Mouse (Mus musculus): ENCODE data around the gene Elob. TPM values are rescaled to one million over a fixed set of nuclear protein-coding genes. Genes with fewer than 3 reads are reported as not detected.

Elob gene
- polyA plus RNA-seq, 1 experiment from 2014 or later, result 458 TPM

DNA sequence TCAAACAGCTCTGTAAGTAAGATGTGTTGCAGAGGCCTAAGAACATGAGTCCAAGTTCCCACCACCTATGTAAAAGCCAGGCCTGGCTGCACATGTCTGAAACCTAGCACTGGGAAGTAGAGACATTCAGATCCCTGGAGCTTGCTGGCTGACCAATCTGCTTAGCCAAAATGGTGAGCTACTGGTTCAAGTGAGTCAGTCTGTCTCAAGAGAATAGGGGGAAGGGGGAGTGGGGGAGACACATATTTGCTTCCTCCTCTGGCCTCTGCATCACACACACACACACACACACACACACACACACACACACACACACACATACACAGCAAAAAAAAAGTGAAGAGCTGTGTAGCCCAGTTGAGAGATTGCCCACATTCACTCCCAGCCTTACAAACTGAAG lies 45.6 kb downstream of the Elob start:
- Histone ChIP-seq H3K27ac (ENCODE audit: low read depth) (no peak overlapping the region), H3K4me3 (ENCODE audit: low read depth, low read length) (no peak overlapping the region), H3K27me3 (ENCODE audit: insufficient read depth, low read length) (0 out of 2 replicates have a peak, but pooled peaks cover 3% of the 10 kb centered on the region), H3K4me2 (ENCODE audit: low read depth, low read length) (no peak overlapping the region), H3K36me3 (replicated peaks; ENCODE audit: insufficient read depth, low read length) (no peaks in the 10 kb centered on the region), H3K9me3 (ENCODE audit: low read length) (no peaks in the 10 kb centered on the region), H3K9ac (replicated peaks) (no peak overlapping the region), H3K4me1 (ENCODE audit: insufficient read depth) (peaks cover 13% of the 10 kb centered on the region)
- ATAC-seq (no peak), DNase-seq (no peak)
- no peak for TF ChIP-seq CTCF (IDR thresholded peaks at IDR 0.05; ENCODE audit: low read depth)
- TF ChIP-seq EP300 (IDR thresholded peaks at IDR 0.05; ENCODE audit: low read depth), result no peak

DNA sequence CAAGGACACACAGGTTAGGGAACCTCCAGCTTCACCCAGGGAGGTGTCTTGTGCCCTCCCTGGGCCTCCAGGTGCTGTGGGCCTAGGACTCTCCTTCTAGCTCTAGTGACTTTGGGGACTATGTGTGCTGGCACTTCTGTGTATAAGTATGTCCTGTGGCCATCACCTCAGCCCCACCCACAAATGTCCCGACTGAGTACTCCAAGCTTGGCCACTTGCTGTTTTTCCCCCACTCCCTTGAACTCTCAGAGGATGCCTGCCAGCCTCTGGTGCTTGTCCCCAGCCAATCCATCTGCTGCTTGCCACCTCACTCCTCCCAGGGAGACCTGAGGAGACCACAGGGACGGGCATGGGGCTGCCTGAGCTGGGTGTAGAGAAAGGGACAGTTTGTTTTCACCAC lies 50.5 kb downstream of the Elob start:
- Histone ChIP-seq H3K36me3 (replicated peaks; ENCODE audit: insufficient read depth, low read length) (no peaks in the 10 kb centered on the region), H3K9me3 (ENCODE audit: low read length) (no peaks in the 10 kb centered on the region), H3K9ac (replicated peaks) (no peak overlapping the region), H3K27ac (ENCODE audit: low read depth) (no peak overlapping the region), H3K4me1 (ENCODE audit: insufficient read depth) (0 out of 2 replicates have a peak, but pooled peaks cover 2% of the 10 kb centered on the region), H3K27me3 (ENCODE audit: insufficient read depth, low read length) (no peaks in the 10 kb centered on the region), H3K4me3 (ENCODE audit: low read depth, low read length) (no peak overlapping the region), H3K4me2 (ENCODE audit: low read depth, low read length) (no peak overlapping the region)
- ATAC-seq (no peak), DNase-seq (no peak)
- 31% methylated on average over 2 of the region's 2 CpGs for WGBS (ENCODE audit: insufficient replicate concordance)
- TF ChIP-seq EP300 (IDR thresholded peaks at IDR 0.05; ENCODE audit: low read depth) (no peak), CTCF (IDR thresholded peaks at IDR 0.05; ENCODE audit: low read depth) (no peak)

DNA sequence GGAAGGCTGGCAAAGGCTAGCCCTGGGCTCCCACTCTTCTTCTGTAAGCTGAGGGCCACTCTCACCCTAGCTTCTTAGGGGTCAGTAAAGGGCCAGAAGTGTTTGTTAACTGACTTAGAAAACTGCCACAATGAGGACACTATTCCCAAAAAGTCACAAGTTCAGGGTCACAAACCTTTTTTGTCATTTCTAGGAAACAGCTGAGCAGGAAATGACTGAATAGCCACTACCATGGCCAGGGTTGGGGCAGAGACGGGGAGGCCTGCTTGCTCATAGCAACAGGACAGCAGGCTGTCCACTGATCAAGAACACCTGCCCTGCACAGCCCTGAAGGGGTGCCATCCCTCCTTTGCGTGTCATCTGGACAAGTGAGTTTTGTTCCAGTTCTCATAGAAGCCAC lies 51.8 kb downstream of the Elob start:
- H3K4me1 ChIP-seq (ENCODE audit: insufficient read depth), result 0 out of 2 replicates have a peak, but pooled peaks cover 2% of the 10 kb centered on the region
- DNase-seq (no peak), ATAC-seq (no peak)
- H3K36me3 ChIP-seq (replicated peaks; ENCODE audit: insufficient read depth, low read length), result no peaks in the 10 kb centered on the region
- H3K9ac ChIP-seq (replicated peaks), result no peak overlapping the region
- H3K4me3 ChIP-seq (ENCODE audit: low read depth, low read length), result no peak overlapping the region
- 56% methylated on average over 2 of the region's 2 CpGs for WGBS (ENCODE audit: insufficient replicate concordance)
- no peaks in the 10 kb centered on the region for H3K9me3 ChIP-seq (ENCODE audit: low read length)
- TF ChIP-seq EP300 (IDR thresholded peaks at IDR 0.05; ENCODE audit: low read depth) (no peak), CTCF (IDR thresholded peaks at IDR 0.05; ENCODE audit: low read depth) (no peak)
- H3K27me3 ChIP-seq (ENCODE audit: insufficient read depth, low read length), result no peaks in the 10 kb centered on the region
- H3K4me2 ChIP-seq (ENCODE audit: low read depth, low read length), result no peak overlapping the region
- no peak overlapping the region for H3K27ac ChIP-seq (ENCODE audit: low read depth)

DNA sequence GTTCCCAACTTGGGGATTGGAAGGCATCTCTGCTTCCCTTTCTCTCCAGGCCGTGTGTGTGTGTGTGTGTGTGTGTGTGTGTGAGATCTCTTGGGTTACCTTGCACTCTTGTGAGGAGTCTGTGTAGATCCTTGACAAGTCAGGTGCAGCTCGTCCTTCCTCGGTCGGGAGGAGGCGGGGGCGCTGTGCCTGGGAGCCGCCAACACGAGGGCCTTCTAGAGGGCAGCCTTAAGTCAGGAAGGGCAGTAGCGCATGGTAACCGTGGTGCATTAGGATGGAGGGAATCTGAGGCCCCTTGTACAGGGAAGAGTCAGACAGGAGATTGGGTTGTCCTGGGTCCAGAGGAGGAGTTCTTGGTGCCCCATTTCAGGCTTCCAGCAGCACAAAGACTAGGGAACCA lies 52.7 kb downstream of the Elob start:
- H3K4me2 ChIP-seq (ENCODE audit: low read depth, low read length), result no peak overlapping the region
- H3K9ac ChIP-seq (replicated peaks), result no peak overlapping the region
- H3K4me3 ChIP-seq (ENCODE audit: low read depth, low read length), result no peak overlapping the region
- no peak for TF ChIP-seq CTCF (IDR thresholded peaks at IDR 0.05; ENCODE audit: low read depth)
- TF ChIP-seq EP300 (IDR thresholded peaks at IDR 0.05; ENCODE audit: low read depth), result no peak
- no peak for ATAC-seq
- no peak overlapping the region for H3K27ac ChIP-seq (ENCODE audit: low read depth)
- DNase-seq, result no peak
- H3K9me3 ChIP-seq (ENCODE audit: low read length), result no peaks in the 10 kb centered on the region
- no peaks in the 10 kb centered on the region for H3K27me3 ChIP-seq (ENCODE audit: insufficient read depth, low read length)
- no peaks in the 10 kb centered on the region for H3K36me3 ChIP-seq (replicated peaks; ENCODE audit: insufficient read depth, low read length)
- 0 out of 2 replicates have a peak, but pooled peaks cover 2% of the 10 kb centered on the region for H3K4me1 ChIP-seq (ENCODE audit: insufficient read depth)
- 82% methylated on average over 10 of the region's 10 CpGs for WGBS (ENCODE audit: insufficient replicate concordance)

Small RNAs within 50 kb of the gene (microRNA-seq; reads per million reads assigned to microRNA genes)
- 1.6 reads per million for gene Mir5125

Other genes starting within 250 kb of the Elob start
- 1.1 and 1.4 TPM in 2 replicates for gene Zfp13, start 229.6 kb downstream of the Elob start, polyA plus RNA-seq (2015; fragmentation: Nextera tagmentation; extraction: Ambion mirVana)
- not detected in 2 replicates for gene Zscan10, start 228.3 kb downstream of the Elob start, polyA plus RNA-seq (2015; fragmentation: Nextera tagmentation; extraction: Ambion mirVana)
- 0.49 and 0.67 TPM in 2 replicates for gene Mmp25, start 183.9 kb downstream of the Elob start, polyA plus RNA-seq (2015; fragmentation: Nextera tagmentation; extraction: Ambion mirVana)
- gene Bicdl2, start 168.6 kb downstream of the Elob start, polyA plus RNA-seq (2015; fragmentation: Nextera tagmentation; extraction: Ambion mirVana), result 0.05 and 0.31 TPM in 2 replicates
- 26.6 and 28.6 TPM in 2 replicates for gene Hcfc1r1, start 155.5 kb downstream of the Elob start, polyA plus RNA-seq (2015; fragmentation: Nextera tagmentation; extraction: Ambion mirVana)
- gene Thoc6, start 155.3 kb downstream of the Elob start, polyA plus RNA-seq (2015; fragmentation: Nextera tagmentation; extraction: Ambion mirVana), result 8.5 and 10.3 TPM in 2 replicates
- gene Tnfrsf12a, start 151.7 kb downstream of the Elob start, polyA plus RNA-seq (2015; fragmentation: Nextera tagmentation; extraction: Ambion mirVana), result 28.1 and 29.7 TPM in 2 replicates
- 0.94 and 1.3 TPM in 2 replicates for gene Cldn6, start 149.9 kb downstream of the Elob start, polyA plus RNA-seq (2015; fragmentation: Nextera tagmentation; extraction: Ambion mirVana)
- 0.09 and 0.12 TPM in 2 replicates for gene Cldn9, start 145.1 kb downstream of the Elob start, polyA plus RNA-seq (2015; fragmentation: Nextera tagmentation; extraction: Ambion mirVana)
- gene 1520401A03Rik, start 106.4 kb downstream of the Elob start, polyA plus RNA-seq (2015; fragmentation: Nextera tagmentation; extraction: Ambion mirVana), result not detected in 2 replicates
- 12.5 and 13.9 TPM in 2 replicates for gene Pkmyt1, start 102.8 kb downstream of the Elob start, polyA plus RNA-seq (2015; fragmentation: Nextera tagmentation; extraction: Ambion mirVana)
- gene Paqr4, start 88.3 kb downstream of the Elob start, polyA plus RNA-seq (2015; fragmentation: Nextera tagmentation; extraction: Ambion mirVana), result 4.0 and 4.3 TPM in 2 replicates
- gene Kremen2, start 83.3 kb downstream of the Elob start, polyA plus RNA-seq (2015; fragmentation: Nextera tagmentation; extraction: Ambion mirVana), result not detected in 2 replicates
- gene Flywch1, start 57.5 kb downstream of the Elob start, polyA plus RNA-seq (2015; fragmentation: Nextera tagmentation; extraction: Ambion mirVana), result 11.9 TPM in 2 replicates
- 2.3 and 2.4 TPM in 2 replicates for gene Flywch2, start 43.1 kb downstream of the Elob start, polyA plus RNA-seq (2015; fragmentation: Nextera tagmentation; extraction: Ambion mirVana)
- 132 and 137 TPM in 2 replicates for gene Srrm2, start 38.6 kb downstream of the Elob start, polyA plus RNA-seq (2015; fragmentation: Nextera tagmentation; extraction: Ambion mirVana)
- not detected in 2 replicates for gene Prss33, start 6.9 kb upstream of the Elob start, polyA plus RNA-seq (2015; fragmentation: Nextera tagmentation; extraction: Ambion mirVana)
- not detected in 2 replicates for gene Prss32, start 14.7 kb upstream of the Elob start, polyA plus RNA-seq (2015; fragmentation: Nextera tagmentation; extraction: Ambion mirVana)
- 0.06 and 0.25 TPM in 2 replicates for gene Prss41, start 15.0 kb upstream of the Elob start, polyA plus RNA-seq (2015; fragmentation: Nextera tagmentation; extraction: Ambion mirVana)
- not detected in 2 replicates for gene Prss21, start 38.9 kb upstream of the Elob start, polyA plus RNA-seq (2015; fragmentation: Nextera tagmentation; extraction: Ambion mirVana)
- not detected in 2 replicates for gene Dcpp1, start 51.7 kb upstream of the Elob start, polyA plus RNA-seq (2015; fragmentation: Nextera tagmentation; extraction: Ambion mirVana)
- not detected in 2 replicates for gene Dcpp2, start 51.7 kb upstream of the Elob start, polyA plus RNA-seq (2015; fragmentation: Nextera tagmentation; extraction: Ambion mirVana)
- gene Dcpp3, start 88.3 kb upstream of the Elob start, polyA plus RNA-seq (2015; fragmentation: Nextera tagmentation; extraction: Ambion mirVana), result not detected in 2 replicates
- gene Sbp, start 112.5 kb upstream of the Elob start, polyA plus RNA-seq (2015; fragmentation: Nextera tagmentation; extraction: Ambion mirVana), result not detected in 2 replicates
- not detected in 2 replicates for gene Sbpl, start 126.1 kb upstream of the Elob start, polyA plus RNA-seq (2015; fragmentation: Nextera tagmentation; extraction: Ambion mirVana)
- 0.09 and 0.14 TPM in 2 replicates for gene Prss30, start 151.4 kb upstream of the Elob start, polyA plus RNA-seq (2015; fragmentation: Nextera tagmentation; extraction: Ambion mirVana)
- gene Prss22, start 169.0 kb upstream of the Elob start, polyA plus RNA-seq (2015; fragmentation: Nextera tagmentation; extraction: Ambion mirVana), result not detected in 2 replicates
- not detected in 2 replicates for gene Prss27, start 209.0 kb upstream of the Elob start, polyA plus RNA-seq (2015; fragmentation: Nextera tagmentation; extraction: Ambion mirVana)
- 6.8 and 7.7 TPM in 2 replicates for gene Kctd5, start 244.3 kb upstream of the Elob start, polyA plus RNA-seq (2015; fragmentation: Nextera tagmentation; extraction: Ambion mirVana)